Mouse (Mus musculus): Measurements from ENCODE around the gene Mlh3. TPM values are rescaled to one million over a fixed set of nuclear protein-coding genes. Genes with fewer than 3 reads are reported as not detected.
A peak's percentile ranks its signal among the peaks of the same experiment; 100 is the strongest.

The Mlh3 gene
- total and polyA plus RNA-seq, 3 experiments, result 7.8 to 9.8 (median 8.3) TPM

GRCm38 (mm10) chr12:85256074-85256751, 14.2 kb downstream of the Mlh3 start:
- Histone ChIP-seq H3K4me1 (ENCODE audit: control insufficient read depth in 1 of 2, insufficient read depth in 2 of 2) (peaks cover 10 to 17% of the 10 kb centered on the region in 2 experiments), H3K4me3 (replicated peaks in 1 of 3; ENCODE audit: low read depth in 2 of 3, low read length in 2 of 3, poor library complexity in 1 of 3) (no peak overlapping the region), H3K4me2 (ENCODE audit: insufficient read depth, low read depth, poor library complexity, severe bottlenecking) (no peak overlapping the region), H3K79me2 (replicated peaks; ENCODE audit: control insufficient read depth, extremely low read depth, insufficient read depth, poor library complexity, severe bottlenecking) (no peaks in the 10 kb centered on the region), H3K9me3 (replicated peaks; ENCODE audit: low read length) (no peaks in the 10 kb centered on the region), H3K27ac (ENCODE audit: insufficient read depth, low read depth) (peak overlapping the region; percentile 19; the same call in 1 of the 2 replicates), H3K27me3 (replicated peaks) (no peaks in the 10 kb centered on the region), H3K9ac (ENCODE audit: insufficient read depth, low read depth) (no peak overlapping the region), H3K36me3 (replicated peaks in 1 of 2; ENCODE audit: control insufficient read depth in 1 of 2, insufficient read depth in 1 of 2, low read length in 1 of 2) (peaks cover 20 to 47% of the 10 kb centered on the region in 2 experiments)
- in situ Hi-C loops (cut with MboI; ENCODE audit: low pct_ligation_motif_present, low pct_unique_long_range_greater_than_20kb, low sequenced_read_pairs), result no loop called here
- TF ChIP-seq NRF1 (IDR thresholded peaks at IDR 0.05; ENCODE audit: low read depth, low read length), result no peak
- TF ChIP-seq SIN3A (IDR thresholded peaks at IDR 0.05; ENCODE audit: low read length), result no peak
- no peak for TF ChIP-seq EP300 (IDR thresholded peaks at IDR 0.05; ENCODE audit: low read length)
- TF ChIP-seq ZKSCAN1 (IDR thresholded peaks at IDR 0.05; ENCODE audit: borderline replicate concordance, low read depth, low read length), result no peak
- no peak for TF ChIP-seq MAX (IDR thresholded peaks at IDR 0.05; ENCODE audit: low read length)
- no peak for DNase-seq (ENCODE audit: extremely low read depth)
- dilution Hi-C loops (cut with MboI; ENCODE audit: extremely low pct_ligation_motif_present, extremely low pct_unique_long_range_greater_than_20kb, low sequenced_read_pairs), result no loop called here

- no peak overlapping the region for H3K4me3 ChIP-seq (replicated peaks in 1 of 3; ENCODE audit: low read depth in 2 of 3, low read length in 2 of 3, poor library complexity in 1 of 3)
- H3K27me3 ChIP-seq (replicated peaks), result no peaks in the 10 kb centered on the region
- H3K36me3 ChIP-seq (replicated peaks in 1 of 2; ENCODE audit: control insufficient read depth in 1 of 2, insufficient read depth in 1 of 2, low read length in 1 of 2), result peaks cover 4 to 48% of the 10 kb centered on the region in 2 experiments
- TF ChIP-seq JUN (IDR thresholded peaks at IDR 0.05; ENCODE audit: insufficient read depth, low read depth, low read length) (no peak), ZNF384 (IDR thresholded peaks at IDR 0.05; ENCODE audit: low read depth, low read length) (no peak), SMC3 (IDR thresholded peaks at IDR 0.05; ENCODE audit: low read depth, low read length) (no peak), E2F4 (IDR thresholded peaks at IDR 0.05; ENCODE audit: insufficient replicate concordance, low read depth, low read length) (no peak), TCF12 (IDR thresholded peaks at IDR 0.05; ENCODE audit: low read depth, low read length) (no peak), CHD1 (IDR thresholded peaks at IDR 0.05; ENCODE audit: low read depth, low read length) (no peak), ELF1 (IDR thresholded peaks at IDR 0.05; ENCODE audit: low read depth, low read length) (no peak), POLR2A (IDR thresholded peaks at IDR 0.05; ENCODE audit: low read depth, low read length) (no peak), ZC3H11A (IDR thresholded peaks at IDR 0.05; ENCODE audit: low read depth, low read length) (no peak), MEF2A (IDR thresholded peaks at IDR 0.05; ENCODE audit: borderline replicate concordance, low read depth, low read length) (no peak), UBTF (IDR thresholded peaks at IDR 0.05; ENCODE audit: low read depth, low read length) (no peak), CHD2 (IDR thresholded peaks at IDR 0.05; ENCODE audit: low read length) (no peak), MYC (IDR thresholded peaks at IDR 0.05; ENCODE audit: low read depth, low read length) (no peak), RAD21 (IDR thresholded peaks at IDR 0.05; ENCODE audit: low read depth, low read length) (no peak), ZMIZ1 (IDR thresholded peaks at IDR 0.05; ENCODE audit: low read depth, low read length) (no peak), SIN3A (IDR thresholded peaks at IDR 0.05; ENCODE audit: low read length) (no peak), MXI1 (IDR thresholded peaks at IDR 0.05; ENCODE audit: low read depth, low read length) (no peak), PAX5 (IDR thresholded peaks at IDR 0.05; ENCODE audit: low read length) (no peak), EP300 (IDR thresholded peaks at IDR 0.05; ENCODE audit: low read length) (no peak), CTCF (conservative IDR thresholded peaks at IDR 0.05 in 1 of 2, IDR thresholded peaks at IDR 0.05 in 1 of 2; ENCODE audit: low read depth in 2 of 2, low read length in 2 of 2) (no peak)
- H3K4me1 ChIP-seq (ENCODE audit: control insufficient read depth in 1 of 2, insufficient read depth in 2 of 2), result peaks cover 7 to 10% of the 10 kb centered on the region in 2 experiments; a peak in 3 of 4 replicates
- dilution Hi-C loops (cut with MboI; ENCODE audit: extremely low pct_ligation_motif_present, extremely low pct_unique_long_range_greater_than_20kb, low sequenced_read_pairs), result no loop called here
- no peak overlapping the region for H3K4me2 ChIP-seq (ENCODE audit: insufficient read depth, low read depth, poor library complexity, severe bottlenecking)
- no peak for DNase-seq (ENCODE audit: extremely low read depth)
- no peak overlapping the region for H3K9ac ChIP-seq (ENCODE audit: insufficient read depth, low read depth)
- no peak overlapping the region for H3K27ac ChIP-seq (ENCODE audit: insufficient read depth, low read depth)
- no peaks in the 10 kb centered on the region for H3K79me2 ChIP-seq (replicated peaks; ENCODE audit: control insufficient read depth, extremely low read depth, insufficient read depth, poor library complexity, severe bottlenecking)
- in situ Hi-C loops (cut with MboI; ENCODE audit: low pct_ligation_motif_present, low pct_unique_long_range_greater_than_20kb, low sequenced_read_pairs), result no loop called here
- peaks cover 8% of the 10 kb centered on the region for H3K9me3 ChIP-seq (replicated peaks; ENCODE audit: low read length)
Observed at GRCm38 (mm10) chr12:85252083-85252482, 18.3 kb downstream of the Mlh3 start.
